Mouse (Mus musculus) ES-E14 (cell line): ENCODE data around the gene Samd10.

Source experiments
- CHD2 ChIP-seq: IDR thresholded peaks from 2 replicates; pipeline ENCODE4 v1.6.1; 2014; ENCODE audit warnings: mild to moderate bottlenecking, low read depth, low read length, inconsistent platforms
- HCFC1 ChIP-seq: IDR thresholded peaks from 2 replicates; pipeline ENCODE4 v1.6.1; 2012; ENCODE audit warnings: low read length, inconsistent platforms, borderline replicate concordance; ENCODE audit not compliant: insufficient read depth
- MAFK ChIP-seq: IDR thresholded peaks from 2 replicates; pipeline ENCODE4 v1.6.1; 2014; ENCODE audit warnings: mild to moderate bottlenecking, low read depth, low read length, inconsistent platforms; ENCODE audit not compliant: insufficient read depth
- ZC3H11A ChIP-seq: IDR thresholded peaks from 2 replicates; pipeline ENCODE4 v1.6.1; 2012; ENCODE audit warnings: low read depth, mild to moderate bottlenecking, inconsistent platforms, low read length, borderline replicate concordance
- ZNF384 ChIP-seq: IDR thresholded peaks from 2 replicates; pipeline ENCODE4 v1.6.1; 2012; ENCODE audit warnings: low read depth, low read length, inconsistent platforms

GRCm38 (mm10) chr2:181628471-181628870 is 29.5 kb upstream of the Samd10 start:
- TF ChIP-seq HCFC1 (no peak), MAFK (no peak), ZC3H11A (no peak), ZNF384 (peak; percentile 76), CHD2 (no peak)
